Mouse (Mus musculus): ENCODE results near the gene Kcnk2.

- TF ChIP-seq CTCF (IDR thresholded peaks at IDR 0.05; ENCODE audit: insufficient read depth, low read depth, low read length) (no peak), POLR2A (IDR thresholded peaks at IDR 0.05; ENCODE audit: insufficient read depth, low read depth, low read length) (no peak)
These were observed 148.4 kb downstream of the Kcnk2 start for GRCm38 (mm10) chr1:189253631-189254030.
